Mouse (Mus musculus) c-Kit-positive CD71-negative TER-119-negative erythroid progenitor cells, embryonic 14.5 days (primary cell): Measurements from ENCODE around the gene Stim1.
A peak's percentile ranks its signal among the peaks of the same experiment; 100 is the strongest.

ENCODE experiments used
- DNase-seq: peaks from one replicate; pipeline ENCODE4 v3.0.0-alpha.2; 2013; ENCODE audit warnings: low read depth

The Stim1 gene

GRCm38 (mm10) chr7:102267601-102268394 lies at the start of gene Stim1:
Stim1 (plus strand) TSS chr7:102267806.
- DNase-seq = no peak

- no peak for DNase-seq
These were observed 45.7 kb upstream of the Stim1 start for GRCm38 (mm10) chr7:102221899-102222298.

GRCm38 (mm10) chr7:102222336-102222735 lies 45.3 kb upstream of the Stim1 start:
- no peak for DNase-seq

GRCm38 (mm10) chr7:102222830-102223556 lies 44.6 kb upstream of the Stim1 start:
- no peak for DNase-seq

GRCm38 (mm10) chr7:102223883-102224738 lies 43.5 kb upstream of the Stim1 start:
- DNase-seq = no peak

- DNase-seq = no peak
These were observed 41.6 kb upstream of the Stim1 start for GRCm38 (mm10) chr7:102226051-102226450.

- no peak for DNase-seq
These were observed 39.4 kb upstream of the Stim1 start for GRCm38 (mm10) chr7:102228049-102228670.

- DNase-seq = no peak
These were observed 37.8 kb upstream of the Stim1 start for GRCm38 (mm10) chr7:102229814-102230213.

GRCm38 (mm10) chr7:102233059-102233458 lies 34.5 kb upstream of the Stim1 start:
- DNase-seq = no peak

GRCm38 (mm10) chr7:102238686-102239286 lies 28.8 kb upstream of the Stim1 start:
- no peak for DNase-seq

GRCm38 (mm10) chr7:102239591-102239990 lies 28.0 kb upstream of the Stim1 start:
- no peak for DNase-seq

GRCm38 (mm10) chr7:102242371-102242770 lies 25.2 kb upstream of the Stim1 start:
- DNase-seq = no peak

GRCm38 (mm10) chr7:102242917-102243316 lies 24.7 kb upstream of the Stim1 start:
- no peak for DNase-seq

- no peak for DNase-seq
These were observed 23.7 kb upstream of the Stim1 start for GRCm38 (mm10) chr7:102243870-102244269.

- no peak for DNase-seq
These were observed 22.6 kb upstream of the Stim1 start for GRCm38 (mm10) chr7:102244782-102245535.

- DNase-seq = no peak
These were observed 21.8 kb upstream of the Stim1 start for GRCm38 (mm10) chr7:102245775-102246174.

- no peak for DNase-seq
These were observed 21.3 kb upstream of the Stim1 start for GRCm38 (mm10) chr7:102246265-102246664.

- DNase-seq = no peak
These were observed 20.4 kb upstream of the Stim1 start for GRCm38 (mm10) chr7:102246956-102247797.

GRCm38 (mm10) chr7:102248691-102249404 lies 18.8 kb upstream of the Stim1 start:
- DNase-seq = peak; percentile 47
